Mouse (Mus musculus): ENCODE data around the gene Cdan1.

GRCm38 (mm10) chr2:120730639-120731166 is 119.2 kb downstream of the Cdan1 start:
- TF ChIP-seq CTCF (IDR thresholded peaks at IDR 0.05; ENCODE audit: borderline replicate concordance, control insufficient read depth, extremely low read depth, insufficient read depth, low read length, poor library complexity): no peak; the same call in 1 of the 2 replicates
- no peak for TF ChIP-seq POLR2A (IDR thresholded peaks at IDR 0.05; ENCODE audit: control insufficient read depth, extremely low read depth, insufficient read depth, low read length, poor library complexity)
